Mouse (Mus musculus) liver, embryonic 13.5 days (tissue): ENCODE measurements around the gene 4930558K02Rik. TPM values are rescaled to one million over a fixed set of nuclear protein-coding genes. Genes with fewer than 3 reads are reported as not detected.

Experiments
- ATAC-seq: fragments of 200-750 bp; cut with Nextera tagmentation; 2 replicates; pipeline ENCODE4 v1.8.0; 2017; ENCODE audit warnings: low read depth, mild to moderate bottlenecking, moderate number of reproducible peaks, moderate library complexity
- DNase-seq: peaks from one replicate; pipeline ENCODE4 v3.0.0; 2022
- H3K27ac ChIP-seq: fragments of 300-500 bp; sonication (generic); 2 replicates; pipeline ENCODE4 v1.5.1; 2015; ENCODE audit warnings: moderate library complexity, mild to moderate bottlenecking, inconsistent platforms
- H3K27me3 ChIP-seq: fragments of 300-500 bp; sonication (generic); 2 replicates; pipeline ENCODE4 v1.6.1; 2015; ENCODE audit warnings: mild to moderate bottlenecking, inconsistent platforms
- H3K36me3 ChIP-seq: fragments of 300-500 bp; sonication (generic); 2 replicates; pipeline ENCODE4 v1.6.1; 2015; ENCODE audit warnings: mild to moderate bottlenecking, inconsistent platforms
- H3K4me1 ChIP-seq: fragments of 300-500 bp; sonication (generic); replicated peaks from 2 replicates; pipeline ENCODE4 v1.6.1; 2015; ENCODE audit warnings: inconsistent platforms
- H3K4me2 ChIP-seq: fragments of 300-500 bp; sonication (generic); 2 replicates; pipeline ENCODE4 v1.6.1; 2015; ENCODE audit warnings: inconsistent platforms, mild to moderate bottlenecking, moderate library complexity
- H3K4me3 ChIP-seq: fragments of 300-500 bp; sonication (generic); replicated peaks from 2 replicates; pipeline ENCODE4 v1.5.1; 2015; ENCODE audit warnings: mild to moderate bottlenecking, inconsistent platforms
- H3K9ac ChIP-seq: fragments of 300-500 bp; sonication (generic); 2 replicates; pipeline ENCODE4 v1.6.1; 2015; ENCODE audit warnings: mild to moderate bottlenecking, inconsistent platforms
- H3K9me3 ChIP-seq: fragments of 300-500 bp; sonication (generic); replicated peaks from 2 replicates; pipeline ENCODE4 v1.6.1; 2016; ENCODE audit warnings: inconsistent platforms
- WGBS: fragments of 180-500 bp; shearing (Covaris S2); methylation state at CpG from one replicate; pipeline ENCODE4 v1.1.7; 2015; ENCODE audit not compliant: insufficient replicate concordance; 5-methylcytosine and 5-hydroxymethylcytosine counted together
- polyA plus RNA-seq: library from polyadenylated mRNA; unstranded; fragments of >200 nt; fragmentation: Nextera tagmentation; extraction: Ambion mirVana; gene quantifications from 2 replicates; pipeline ENCODE4 v1.2.1, GENCODE M21; 2015

4930558K02Rik gene
- polyA plus RNA-seq, 1 experiment from 2014 or later = not detected

GRCm38 (mm10) chr1:161991846-161992245 is 12.4 kb upstream of the 4930558K02Rik start:
- H3K4me3 ChIP-seq = no peak overlapping the region
- WGBS = 83% methylated on average over 11 of the region's 11 CpGs
- no peaks in the 10 kb centered on the region for H3K27me3 ChIP-seq
- no peak overlapping the region for H3K27ac ChIP-seq
- no peaks in the 10 kb centered on the region for H3K4me1 ChIP-seq
- DNase-seq (no peak), ATAC-seq (no peak)
- no peak overlapping the region for H3K9ac ChIP-seq
- H3K9me3 ChIP-seq = no peaks in the 10 kb centered on the region
- no peaks in the 10 kb centered on the region for H3K36me3 ChIP-seq
- H3K4me2 ChIP-seq = no peak overlapping the region

- ATAC-seq = no peak
- Histone ChIP-seq H3K27ac (no peak overlapping the region), H3K27me3 (no peaks in the 10 kb centered on the region), H3K9me3 (no peaks in the 10 kb centered on the region), H3K4me1 (no peaks in the 10 kb centered on the region), H3K36me3 (no peaks in the 10 kb centered on the region), H3K4me3 (no peak overlapping the region), H3K4me2 (no peak overlapping the region), H3K9ac (no peak overlapping the region)
- WGBS = 62% methylated on average over 10 of the region's 10 CpGs
- no peak for DNase-seq
Observed at GRCm38 (mm10) chr1:161990684-161991578, 11.5 kb upstream of the 4930558K02Rik start.

- Histone ChIP-seq H3K4me3 (no peak overlapping the region), H3K4me1 (no peaks in the 10 kb centered on the region), H3K36me3 (no peaks in the 10 kb centered on the region), H3K27ac (no peak overlapping the region), H3K27me3 (no peaks in the 10 kb centered on the region), H3K9me3 (no peaks in the 10 kb centered on the region), H3K4me2 (no peak overlapping the region), H3K9ac (no peak overlapping the region)
- WGBS = 50% methylated on average over 4 of the region's 4 CpGs
- ATAC-seq (no peak), DNase-seq (no peak)
Observed at GRCm38 (mm10) chr1:161983979-161984566, 4.6 kb upstream of the 4930558K02Rik start.

GRCm38 (mm10) chr1:161983451-161983850 is 4.0 kb upstream of the 4930558K02Rik start:
- Histone ChIP-seq H3K27ac (no peak overlapping the region), H3K36me3 (no peaks in the 10 kb centered on the region), H3K27me3 (no peaks in the 10 kb centered on the region), H3K9ac (no peak overlapping the region), H3K4me3 (no peak overlapping the region), H3K9me3 (no peaks in the 10 kb centered on the region), H3K4me2 (no peak overlapping the region), H3K4me1 (no peaks in the 10 kb centered on the region)
- 66% methylated on average over 6 of the region's 6 CpGs for WGBS
- ATAC-seq = no peak
- DNase-seq = no peak

- Histone ChIP-seq H3K4me1 (peaks cover 6% of the 10 kb centered on the region), H3K36me3 (no peaks in the 10 kb centered on the region), H3K9me3 (no peaks in the 10 kb centered on the region), H3K27me3 (no peaks in the 10 kb centered on the region), H3K4me2 (no peak overlapping the region), H3K9ac (no peak overlapping the region), H3K27ac (no peak overlapping the region), H3K4me3 (no peak overlapping the region)
- DNase-seq (no peak), ATAC-seq (no peak)
- WGBS = 61% methylated on average over 9 of the region's 9 CpGs
Observed at GRCm38 (mm10) chr1:161980626-161981298, 1.3 kb upstream of the 4930558K02Rik start.

GRCm38 (mm10) chr1:161980046-161980445 is 610 bp upstream of the 4930558K02Rik start:
- no peaks in the 10 kb centered on the region for H3K27me3 ChIP-seq
- no peak overlapping the region for H3K4me2 ChIP-seq
- H3K27ac ChIP-seq = no peak overlapping the region
- no peaks in the 10 kb centered on the region for H3K9me3 ChIP-seq
- ATAC-seq (no peak), DNase-seq (no peak)
- H3K36me3 ChIP-seq = no peaks in the 10 kb centered on the region
- H3K9ac ChIP-seq = no peak overlapping the region
- WGBS = 52% methylated on average over 2 of the region's 2 CpGs
- peaks cover 10% of the 10 kb centered on the region for H3K4me1 ChIP-seq
- H3K4me3 ChIP-seq = no peak overlapping the region

- 61% methylated on average over 5 of the region's 5 CpGs for WGBS
- no peaks in the 10 kb centered on the region for H3K36me3 ChIP-seq
- ATAC-seq (no peak), DNase-seq (no peak)
- H3K27me3 ChIP-seq = no peaks in the 10 kb centered on the region
- no peaks in the 10 kb centered on the region for H3K9me3 ChIP-seq
- H3K27ac ChIP-seq = no peak overlapping the region
- H3K4me1 ChIP-seq = peaks cover 22% of the 10 kb centered on the region
- no peak overlapping the region for H3K9ac ChIP-seq
- H3K4me3 ChIP-seq = no peak overlapping the region
- H3K4me2 ChIP-seq = no peak overlapping the region
Observed at GRCm38 (mm10) chr1:161978173-161978700, 1.2 kb downstream of the 4930558K02Rik start.

GRCm38 (mm10) chr1:161977331-161977730 is 2.1 kb downstream of the 4930558K02Rik start:
- Histone ChIP-seq H3K4me2 (no peak overlapping the region), H3K9me3 (no peaks in the 10 kb centered on the region)
- 71% methylated on average over 4 of the region's 4 CpGs for WGBS

GRCm38 (mm10) chr1:161976255-161977182 is 2.9 kb downstream of the 4930558K02Rik start:
- DNase-seq = peak; percentile 70
- no peak overlapping the region for H3K4me3 ChIP-seq
- H3K4me2 ChIP-seq = no peak overlapping the region
- H3K36me3 ChIP-seq = no peaks in the 10 kb centered on the region
- peak; percentile 70 for ATAC-seq
- WGBS = 39% methylated on average over 16 of the region's 16 CpGs
- peaks cover 22% of the 10 kb centered on the region for H3K4me1 ChIP-seq
- no peaks in the 10 kb centered on the region for H3K27me3 ChIP-seq
- H3K27ac ChIP-seq = no peak overlapping the region; the same call in 1 of the 2 replicates
- no peak overlapping the region for H3K9ac ChIP-seq
- H3K9me3 ChIP-seq = no peaks in the 10 kb centered on the region

More at GRCm38 (mm10) chr1:161977331-161977730, 2.1 kb downstream of the 4930558K02Rik start:
- H3K27ac ChIP-seq = no peak overlapping the region
- DNase-seq (no peak), ATAC-seq (no peak)
- no peaks in the 10 kb centered on the region for H3K27me3 ChIP-seq
- H3K4me1 ChIP-seq = peaks cover 22% of the 10 kb centered on the region
- no peak overlapping the region for H3K9ac ChIP-seq
- no peaks in the 10 kb centered on the region for H3K36me3 ChIP-seq
- H3K4me3 ChIP-seq = no peak overlapping the region

GRCm38 (mm10) chr1:161972233-161972632 is 7.2 kb downstream of the 4930558K02Rik start:
- no peak overlapping the region for H3K27ac ChIP-seq
- no peak for DNase-seq
- WGBS = 77% methylated on average over 8 of the region's 8 CpGs

More at GRCm38 (mm10) chr1:161972233-161972632, 7.2 kb downstream of the 4930558K02Rik start:
- Histone ChIP-seq H3K36me3 (peaks cover 10% of the 10 kb centered on the region), H3K4me1 (peaks cover 41% of the 10 kb centered on the region), H3K4me2 (no peak overlapping the region), H3K4me3 (no peak overlapping the region), H3K27me3 (no peaks in the 10 kb centered on the region; the same call in 1 of the 2 replicates), H3K9me3 (no peaks in the 10 kb centered on the region), H3K9ac (no peak overlapping the region)
- ATAC-seq = no peak
